Mouse (Mus musculus): ENCODE data around the gene Mdga1. TPM values are rescaled to one million over a fixed set of nuclear protein-coding genes. Genes with fewer than 3 reads are reported as not detected.

Mdga1 gene
- polyA plus RNA-seq, 1 experiment: 2.2 TPM

DNA sequence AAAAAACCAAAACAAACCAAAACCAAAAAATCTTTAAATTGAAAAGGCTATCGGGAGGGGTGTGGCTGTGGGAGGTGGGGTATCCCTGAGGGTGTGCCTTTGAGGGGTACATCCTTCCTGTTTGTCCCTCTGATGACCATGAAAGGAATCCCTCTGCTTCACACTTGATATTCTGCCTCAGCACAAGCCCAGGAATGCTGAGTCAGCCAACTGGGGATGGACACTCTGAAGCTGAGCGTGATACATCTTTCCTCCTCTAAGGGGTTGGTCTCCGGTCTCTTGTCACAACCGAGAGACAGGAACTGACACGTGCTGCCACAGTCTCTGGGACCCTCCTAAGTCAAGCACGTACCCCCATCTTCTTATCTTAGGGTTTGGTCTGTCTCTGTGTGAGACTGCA lies 37.1 kb downstream of the Mdga1 start:
- no peak overlapping the region for H3K27ac ChIP-seq (ENCODE audit: insufficient read depth, low read depth, low read length)
- no peak for TF ChIP-seq CTCF (IDR thresholded peaks at IDR 0.05; ENCODE audit: low read depth, low read length)
- TF ChIP-seq POLR2A (IDR thresholded peaks at IDR 0.05; ENCODE audit: borderline replicate concordance, low read depth, low read length): no peak
- H3K4me3 ChIP-seq (ENCODE audit: insufficient read depth, low read length): no peak overlapping the region
- no peaks in the 10 kb centered on the region; the same call in 1 of the 2 replicates for H3K4me1 ChIP-seq (ENCODE audit: control insufficient read depth, insufficient read depth, low read length)

DNA sequence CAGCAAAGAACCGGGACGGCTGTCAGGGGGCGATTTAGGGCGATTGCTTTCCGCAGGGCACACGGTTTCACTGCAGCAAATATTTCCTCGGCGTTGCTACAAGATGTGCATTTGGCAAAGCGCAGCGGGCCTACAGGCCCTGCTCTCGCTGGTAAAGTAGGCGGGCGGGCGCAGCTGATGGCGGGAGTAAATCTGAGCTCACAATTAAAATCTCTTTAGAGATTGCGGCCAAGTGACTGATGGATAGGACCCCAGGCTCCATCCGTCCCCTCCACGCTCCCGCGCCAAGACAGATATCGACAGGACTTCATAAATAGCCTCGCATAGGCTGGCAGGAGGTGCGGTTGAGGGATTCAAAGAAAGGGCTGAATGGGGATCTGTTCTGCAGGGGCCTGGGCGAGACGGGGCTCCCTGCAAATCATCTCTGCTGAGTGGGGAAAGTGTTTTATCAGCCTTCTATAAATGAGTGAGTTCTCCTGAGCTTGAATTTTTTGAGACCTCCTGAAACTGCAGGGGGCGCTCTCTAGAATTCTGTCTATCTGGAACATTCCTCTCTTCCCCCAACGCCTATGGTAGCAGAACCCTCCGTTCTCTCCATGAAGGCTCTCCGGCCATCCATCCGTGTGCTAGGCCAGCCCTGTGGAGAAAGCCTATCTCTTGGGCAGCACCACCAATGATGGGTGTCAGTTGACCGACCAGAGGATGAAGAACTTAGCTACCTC lies 38.5 kb downstream of the Mdga1 start:
- H3K4me1 ChIP-seq (ENCODE audit: control insufficient read depth, insufficient read depth, low read length): no peaks in the 10 kb centered on the region; the same call in 1 of the 2 replicates
- TF ChIP-seq CTCF (IDR thresholded peaks at IDR 0.05; ENCODE audit: low read depth, low read length): no peak
- TF ChIP-seq POLR2A (IDR thresholded peaks at IDR 0.05; ENCODE audit: borderline replicate concordance, low read depth, low read length): no peak
- no peak overlapping the region for H3K4me3 ChIP-seq (ENCODE audit: insufficient read depth, low read length)
- H3K27ac ChIP-seq (ENCODE audit: insufficient read depth, low read depth, low read length): no peak overlapping the region

DNA sequence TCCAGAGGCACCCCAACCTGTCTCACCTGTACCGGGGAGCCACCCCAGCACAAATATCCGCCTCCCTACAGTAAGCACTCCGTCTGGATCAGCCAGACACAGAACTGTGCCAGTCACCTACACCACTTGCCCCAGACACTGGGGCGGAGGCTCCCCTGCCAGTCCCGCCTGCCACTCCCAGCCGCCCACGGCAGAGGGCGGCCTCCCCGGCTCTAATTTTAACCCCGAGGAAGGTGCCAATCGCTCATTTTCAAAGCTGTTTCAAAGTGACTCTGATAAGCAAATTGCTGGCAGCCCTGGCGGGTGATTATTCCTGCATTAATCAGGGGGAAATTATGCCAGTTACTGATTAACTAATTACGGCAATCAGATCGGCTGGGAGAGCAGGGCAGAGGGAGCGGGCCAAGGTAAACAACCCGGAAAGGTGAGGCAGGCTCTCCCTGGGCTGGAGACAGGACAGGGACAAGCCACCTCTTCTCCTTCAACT lies 41.1 kb downstream of the Mdga1 start:
- TF ChIP-seq CTCF (IDR thresholded peaks at IDR 0.05; ENCODE audit: low read depth, low read length): no peak
- no peak for TF ChIP-seq POLR2A (IDR thresholded peaks at IDR 0.05; ENCODE audit: borderline replicate concordance, low read depth, low read length)

DNA sequence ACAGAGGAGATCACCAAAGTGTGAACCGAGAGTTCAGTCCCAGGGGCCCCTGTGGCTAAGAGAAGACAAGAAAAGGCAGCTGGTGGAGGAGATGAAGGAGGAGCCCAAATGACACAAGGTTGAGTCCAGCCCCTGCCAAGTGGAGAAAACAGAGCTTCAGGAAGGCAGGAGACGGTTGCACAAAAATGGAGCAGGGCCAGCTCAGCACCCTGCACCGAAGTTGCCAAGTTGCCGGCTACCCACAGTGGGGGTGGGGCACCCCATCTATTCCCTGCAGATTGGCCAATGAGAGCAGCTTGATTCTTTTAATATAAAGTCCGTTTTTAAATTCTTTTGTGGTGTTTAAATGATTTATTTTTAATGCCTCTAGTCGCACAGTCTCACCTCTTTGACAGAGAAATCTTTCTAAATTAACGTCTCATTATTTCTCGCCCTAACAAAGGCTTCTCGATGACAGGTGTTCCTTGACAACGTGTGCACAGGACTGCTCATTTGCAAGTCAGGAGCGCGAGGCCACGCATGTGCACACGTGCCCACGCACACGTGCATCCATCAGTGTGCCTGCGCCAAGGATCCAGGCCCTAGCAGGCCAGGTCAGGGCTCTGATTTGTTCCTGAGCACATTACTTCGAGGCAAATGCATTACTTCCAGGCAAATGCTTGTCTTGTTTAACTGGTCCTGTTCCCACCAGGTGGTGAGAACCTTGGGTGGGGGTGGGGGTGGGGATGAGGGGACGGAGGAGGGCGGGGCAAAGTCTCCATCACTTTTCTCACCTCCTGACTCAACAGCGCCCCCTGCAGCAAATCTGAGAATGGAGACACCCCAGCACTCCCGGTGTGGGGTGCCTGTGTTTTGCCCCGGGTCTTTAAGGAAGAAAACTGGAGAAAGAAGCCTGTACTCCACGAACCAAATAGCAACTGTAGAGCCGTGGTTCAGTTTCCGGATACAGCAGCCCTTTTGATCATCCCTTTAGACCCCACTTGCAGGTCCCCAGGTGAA lies 44.0 kb downstream of the Mdga1 start:
- Histone ChIP-seq H3K4me3 (ENCODE audit: insufficient read depth, low read length) (no peak overlapping the region), H3K4me1 (ENCODE audit: control insufficient read depth, insufficient read depth, low read length) (no peaks in the 10 kb centered on the region), H3K27ac (ENCODE audit: insufficient read depth, low read depth, low read length) (no peak overlapping the region)
- TF ChIP-seq POLR2A (IDR thresholded peaks at IDR 0.05; ENCODE audit: borderline replicate concordance, low read depth, low read length) (no peak), CTCF (IDR thresholded peaks at IDR 0.05; ENCODE audit: low read depth, low read length) (no peak)

More for the DNA sequence above, 41.1 kb downstream of the Mdga1 start:
- no peak overlapping the region for H3K27ac ChIP-seq (ENCODE audit: insufficient read depth, low read depth, low read length)
- no peaks in the 10 kb centered on the region for H3K4me1 ChIP-seq (ENCODE audit: control insufficient read depth, insufficient read depth, low read length)
- H3K4me3 ChIP-seq (ENCODE audit: insufficient read depth, low read length): no peak overlapping the region

DNA sequence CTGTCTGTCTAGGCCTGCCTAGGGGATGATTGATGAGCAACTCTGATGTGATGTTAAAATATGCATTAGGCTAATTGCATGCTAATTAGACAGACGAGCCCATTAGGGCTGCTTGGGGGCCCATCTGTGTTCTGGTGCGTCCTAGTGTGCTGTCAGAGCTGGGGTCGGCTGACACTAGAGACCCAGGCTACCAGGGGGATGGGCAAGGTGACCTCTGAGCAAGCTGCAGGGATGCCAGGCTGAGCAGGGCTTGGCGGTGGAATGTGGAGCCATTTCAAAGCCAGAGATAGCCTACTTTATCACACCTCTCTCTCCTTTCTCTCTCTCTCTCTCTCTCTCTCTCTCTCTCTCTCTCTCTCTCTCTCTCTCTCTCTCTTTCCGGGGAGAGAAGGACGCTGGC lies 49.8 kb downstream of the Mdga1 start:
- no peaks in the 10 kb centered on the region for H3K4me1 ChIP-seq (ENCODE audit: control insufficient read depth, insufficient read depth, low read length)
- TF ChIP-seq POLR2A (IDR thresholded peaks at IDR 0.05; ENCODE audit: borderline replicate concordance, low read depth, low read length) (no peak), CTCF (IDR thresholded peaks at IDR 0.05; ENCODE audit: low read depth, low read length) (no peak)
- H3K27ac ChIP-seq (ENCODE audit: insufficient read depth, low read depth, low read length): no peak overlapping the region
- no peak overlapping the region for H3K4me3 ChIP-seq (ENCODE audit: insufficient read depth, low read length)

DNA sequence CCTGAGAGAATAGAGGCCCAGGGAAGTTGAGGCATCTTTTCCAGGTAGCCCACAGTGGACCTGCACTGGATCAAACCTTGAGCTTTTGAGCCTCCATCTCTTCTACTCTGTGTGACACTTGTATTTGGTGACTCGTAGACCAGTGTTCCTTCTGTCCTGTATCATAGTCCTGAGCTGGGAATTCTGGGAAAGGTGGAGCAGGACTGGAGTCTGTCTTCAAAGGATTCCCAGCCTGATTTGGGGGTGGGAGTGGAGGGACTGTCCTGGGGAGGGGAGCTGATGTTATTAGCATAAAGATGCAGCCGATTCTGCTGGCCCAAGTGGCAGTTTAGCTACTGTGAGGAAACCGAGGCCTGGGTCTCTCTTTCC lies 50.4 kb downstream of the Mdga1 start:
- H3K4me3 ChIP-seq (ENCODE audit: insufficient read depth, low read length): no peak overlapping the region
- TF ChIP-seq CTCF (IDR thresholded peaks at IDR 0.05; ENCODE audit: low read depth, low read length) (no peak), POLR2A (IDR thresholded peaks at IDR 0.05; ENCODE audit: borderline replicate concordance, low read depth, low read length) (no peak)

DNA sequence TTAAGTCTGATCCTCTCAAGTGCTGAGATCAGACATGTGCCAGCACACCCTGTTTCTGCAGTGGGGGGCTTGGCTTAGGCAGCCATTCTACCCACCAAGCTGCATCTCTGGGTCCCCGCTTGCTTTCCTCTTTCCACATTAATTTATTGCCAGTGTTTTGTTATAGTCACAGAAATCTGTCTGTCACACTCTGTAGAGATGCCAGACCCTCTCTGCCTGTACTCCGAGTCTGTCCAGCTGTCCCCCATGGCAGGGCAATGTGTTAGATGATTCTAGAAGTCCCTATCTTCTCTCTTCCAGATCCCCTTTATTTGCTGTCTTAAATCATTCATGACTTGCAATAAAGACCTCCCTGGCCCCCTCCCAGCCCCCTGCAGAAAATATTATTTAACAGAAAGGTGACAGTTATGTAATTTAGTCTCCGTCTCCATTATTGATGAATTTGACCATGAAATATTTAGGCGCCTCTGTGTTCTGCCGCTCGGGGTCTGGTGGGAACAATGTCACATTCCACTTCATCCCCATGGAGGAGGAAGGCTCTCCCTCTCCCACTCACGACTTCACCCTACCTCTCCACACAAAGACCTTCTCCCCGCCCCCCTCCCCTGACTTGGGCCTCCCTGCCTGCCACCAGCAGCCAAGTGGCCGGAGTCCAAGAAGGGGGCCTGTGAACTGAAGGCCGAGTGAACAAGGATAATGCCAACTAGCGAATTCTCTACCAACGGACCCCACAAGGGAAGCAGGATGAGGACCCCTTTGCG lies 50.9 kb downstream of the Mdga1 start:
- no peak overlapping the region for H3K4me3 ChIP-seq (ENCODE audit: insufficient read depth, low read length)
- TF ChIP-seq POLR2A (IDR thresholded peaks at IDR 0.05; ENCODE audit: borderline replicate concordance, low read depth, low read length) (no peak), CTCF (IDR thresholded peaks at IDR 0.05; ENCODE audit: low read depth, low read length) (no peak)
- no peaks in the 10 kb centered on the region for H3K4me1 ChIP-seq (ENCODE audit: control insufficient read depth, insufficient read depth, low read length)
- no peak overlapping the region for H3K27ac ChIP-seq (ENCODE audit: insufficient read depth, low read depth, low read length)

More for the DNA sequence above, 50.4 kb downstream of the Mdga1 start:
- Histone ChIP-seq H3K27ac (ENCODE audit: insufficient read depth, low read depth, low read length) (no peak overlapping the region), H3K4me1 (ENCODE audit: control insufficient read depth, insufficient read depth, low read length) (no peaks in the 10 kb centered on the region)

DNA sequence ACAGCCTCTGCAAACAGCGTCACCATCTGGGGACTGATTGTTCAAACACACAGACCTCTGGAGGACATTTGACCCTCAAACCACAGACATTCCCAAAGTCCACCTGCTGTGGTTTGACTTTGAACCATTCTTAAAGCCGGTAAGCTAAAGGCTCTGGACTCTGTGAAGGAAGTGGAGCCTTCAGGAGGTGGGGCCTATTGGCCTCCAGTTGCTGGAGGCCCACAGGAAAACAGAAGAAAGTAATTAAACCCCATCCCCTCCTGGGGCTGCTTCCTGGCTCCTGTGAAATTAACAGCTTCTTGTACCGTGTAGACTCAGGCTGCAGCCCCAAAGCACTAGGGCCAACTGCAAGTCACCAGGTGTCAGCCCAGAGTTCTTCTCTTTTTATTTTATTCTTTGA lies 52.9 kb downstream of the Mdga1 start:
- TF ChIP-seq CTCF (IDR thresholded peaks at IDR 0.05; ENCODE audit: low read depth, low read length): no peak
- no peak for TF ChIP-seq POLR2A (IDR thresholded peaks at IDR 0.05; ENCODE audit: borderline replicate concordance, low read depth, low read length)
- Histone ChIP-seq H3K4me1 (ENCODE audit: control insufficient read depth, insufficient read depth, low read length) (no peaks in the 10 kb centered on the region), H3K4me3 (ENCODE audit: insufficient read depth, low read length) (no peak overlapping the region), H3K27ac (ENCODE audit: insufficient read depth, low read depth, low read length) (no peak overlapping the region)

DNA sequence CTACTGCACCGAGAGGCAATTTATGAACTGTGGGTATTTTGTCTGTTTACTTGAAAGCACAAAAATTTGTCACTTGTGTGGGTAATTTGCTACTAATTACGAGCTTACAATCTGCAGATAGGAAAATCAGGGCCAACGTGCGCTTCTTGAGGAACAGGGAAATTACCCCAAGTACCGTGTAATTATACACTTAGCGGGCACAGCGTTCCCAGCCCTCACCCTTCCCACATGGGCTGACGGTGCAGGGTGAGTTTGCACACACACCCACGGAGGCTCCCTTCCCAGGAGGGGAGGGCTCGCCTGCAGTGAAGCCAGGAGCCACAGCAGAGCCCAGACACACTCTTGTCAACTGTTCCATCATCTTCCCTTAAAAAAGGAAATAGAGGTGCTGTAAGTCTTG lies 54.1 kb downstream of the Mdga1 start:
- H3K4me1 ChIP-seq (ENCODE audit: control insufficient read depth, insufficient read depth, low read length): no peaks in the 10 kb centered on the region
- TF ChIP-seq POLR2A (IDR thresholded peaks at IDR 0.05; ENCODE audit: borderline replicate concordance, low read depth, low read length) (no peak), CTCF (IDR thresholded peaks at IDR 0.05; ENCODE audit: low read depth, low read length) (no peak)
- H3K4me3 ChIP-seq (ENCODE audit: insufficient read depth, low read length): no peak overlapping the region

More for the DNA sequence above, 54.1 kb downstream of the Mdga1 start:
- no peak overlapping the region for H3K27ac ChIP-seq (ENCODE audit: insufficient read depth, low read depth, low read length)
